Mouse (Mus musculus) embryonic facial prominence, embryonic 14.5 days (tissue): ENCODE measurements around the gene Map4k4. TPM values are rescaled to one million over a fixed set of nuclear protein-coding genes. Genes with fewer than 3 reads are reported as not detected.

Experiments
- ATAC-seq: fragments of 200-750 bp; cut with Nextera tagmentation; 2 replicates; pipeline ENCODE4 v1.8.0; 2017; ENCODE audit warnings: low read depth, moderate number of reproducible peaks, moderate TSS enrichment
- DNase-seq: peaks from one replicate; pipeline ENCODE4 v3.0.0-alpha.2; 2015; ENCODE audit warnings: low spot score
- H3K27ac ChIP-seq: fragments of 300-500 bp; sonication (generic); replicated peaks from 2 replicates; pipeline ENCODE4 v1.5.1; 2014; ENCODE audit warnings: low read depth, mild to moderate bottlenecking, low read length, moderate library complexity
- H3K27me3 ChIP-seq: fragments of 300-500 bp; sonication (generic); replicated peaks from 2 replicates; pipeline ENCODE4 v1.6.1; 2014; ENCODE audit warnings: low read length; ENCODE audit not compliant: control insufficient read depth, insufficient read depth
- H3K36me3 ChIP-seq: fragments of 300-500 bp; sonication (generic); 2 replicates; pipeline ENCODE4 v1.6.1; 2014; ENCODE audit warnings: low read length, mixed read lengths; ENCODE audit not compliant: control insufficient read depth, insufficient read depth
- H3K4me1 ChIP-seq: fragments of 300-500 bp; sonication (generic); 2 replicates; pipeline ENCODE4 v1.6.1; 2014; ENCODE audit warnings: antibody characterized with exemption, low read length; ENCODE audit not compliant: control insufficient read depth, insufficient read depth
- H3K4me2 ChIP-seq: fragments of 300-500 bp; sonication (generic); 2 replicates; pipeline ENCODE4 v1.6.1; 2014; ENCODE audit warnings: low read depth, mild to moderate bottlenecking, low read length, moderate library complexity, mixed read lengths
- H3K4me3 ChIP-seq: fragments of 300-500 bp; sonication (generic); 2 replicates; pipeline ENCODE4 v1.5.1; 2014; ENCODE audit warnings: low read depth, mild to moderate bottlenecking, low read length
- H3K9ac ChIP-seq: fragments of 300-500 bp; sonication (generic); 2 replicates; pipeline ENCODE4 v1.6.1; 2014; ENCODE audit warnings: low read depth, mild to moderate bottlenecking, low read length, moderate library complexity, mixed read lengths
- H3K9me3 ChIP-seq: fragments of 300-500 bp; sonication (generic); 2 replicates; pipeline ENCODE4 v1.6.1; 2016; ENCODE audit warnings: low read length; ENCODE audit not compliant: control insufficient read depth
- WGBS: fragments of 180-500 bp; shearing (Covaris S2); extraction: QIAGEN DNeasy Blood & Tissue Kit; methylation state at CpG from one replicate; pipeline ENCODE4 v1.1.7; 2014; 5-methylcytosine and 5-hydroxymethylcytosine counted together
- polyA plus RNA-seq: library from polyadenylated mRNA; unstranded; fragments of >200 nt; fragmentation: Nextera tagmentation; extraction: Ambion mirVana; gene quantifications from 2 replicates; pipeline ENCODE4 v1.2.1, GENCODE M21; 2014

Map4k4 gene
- polyA plus RNA-seq, 1 experiment from 2014 or later = 27.8 TPM

- Histone ChIP-seq H3K4me1 (no peaks in the 10 kb centered on the region), H3K36me3 (peaks cover 95% of the 10 kb centered on the region), H3K4me2 (no peak overlapping the region), H3K27ac (no peak overlapping the region), H3K9ac (no peak overlapping the region), H3K9me3 (no peaks in the 10 kb centered on the region), H3K4me3 (no peak overlapping the region), H3K27me3 (no peaks in the 10 kb centered on the region)
- DNase-seq = no peak
- ATAC-seq = no peak
- WGBS = 97% methylated on average over 4 of the region's 4 CpGs
Observed at GRCm38 (mm10) chr1:40021617-40022016, 120.9 kb downstream of the Map4k4 start.

DNA sequence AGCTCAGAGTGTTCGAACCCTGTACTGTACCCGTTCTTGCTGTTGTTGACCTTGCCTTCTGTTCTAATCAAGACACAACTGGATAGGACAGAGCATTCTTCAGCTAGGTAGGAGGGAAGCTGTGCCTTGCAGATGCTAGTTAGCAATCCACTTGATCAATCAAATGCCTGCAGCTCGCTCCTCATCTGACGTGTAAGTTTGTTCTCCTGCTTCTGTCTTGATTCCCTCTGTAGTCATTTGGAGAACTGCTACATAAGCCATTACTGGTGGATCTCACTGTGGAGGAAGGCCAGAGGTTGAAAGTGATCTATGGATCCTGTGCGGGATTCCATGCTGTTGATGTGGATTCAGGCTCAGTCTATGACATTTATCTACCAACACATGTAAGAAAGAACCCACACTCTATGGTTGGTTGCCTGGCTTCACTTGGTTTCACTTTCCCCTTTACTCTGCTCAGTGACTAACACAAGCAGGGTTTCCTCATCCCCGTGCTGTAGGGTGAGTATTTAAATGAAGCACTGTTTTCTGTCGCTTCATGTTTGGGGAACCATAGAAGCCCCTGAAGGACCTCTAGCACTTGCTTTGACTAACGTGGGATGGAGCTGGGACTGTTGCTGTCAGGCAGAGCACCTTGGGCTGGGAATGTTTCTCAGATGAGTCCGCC lies 121.9 kb downstream of the Map4k4 start:
- H3K4me3 ChIP-seq = no peak overlapping the region
- H3K4me1 ChIP-seq = no peaks in the 10 kb centered on the region
- no peak overlapping the region for H3K27ac ChIP-seq
- no peaks in the 10 kb centered on the region for H3K27me3 ChIP-seq
- no peak for ATAC-seq
- 90% methylated on average over 9 of the region's 9 CpGs for WGBS
- peaks cover 95% of the 10 kb centered on the region for H3K36me3 ChIP-seq
- DNase-seq = no peak
- H3K9me3 ChIP-seq = no peaks in the 10 kb centered on the region
- H3K4me2 ChIP-seq = no peak overlapping the region
- H3K9ac ChIP-seq = no peak overlapping the region

- Histone ChIP-seq H3K9me3 (no peaks in the 10 kb centered on the region), H3K4me2 (no peak overlapping the region), H3K27me3 (no peaks in the 10 kb centered on the region), H3K4me3 (no peak overlapping the region), H3K9ac (no peak overlapping the region), H3K4me1 (no peaks in the 10 kb centered on the region), H3K27ac (no peak overlapping the region), H3K36me3 (peaks cover 93% of the 10 kb centered on the region)
- no peak for DNase-seq
- 96% methylated on average over 15 of the region's 15 CpGs for WGBS
- ATAC-seq = no peak
Observed at GRCm38 (mm10) chr1:40023206-40023605, 122.5 kb downstream of the Map4k4 start.

DNA sequence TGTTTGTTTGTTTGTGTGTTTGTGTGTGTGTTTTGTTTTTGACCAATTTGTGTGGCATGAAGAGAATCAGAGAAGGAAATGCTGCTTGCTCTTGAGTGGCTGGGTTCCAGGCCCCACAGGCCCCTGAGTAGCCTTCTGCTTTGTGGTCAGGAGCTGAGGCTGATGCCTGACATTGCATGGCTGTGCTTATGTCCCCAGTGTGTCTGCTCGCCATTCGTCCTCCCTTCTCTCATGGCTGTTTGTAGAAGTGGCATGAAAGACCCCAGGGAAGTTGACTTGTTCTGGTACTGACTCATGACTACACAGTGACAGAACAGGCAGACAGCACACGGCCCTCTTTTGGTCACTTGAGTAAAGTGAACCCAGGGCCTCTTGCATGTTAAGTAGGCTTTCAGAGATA lies 123.0 kb downstream of the Map4k4 start:
- H3K4me2 ChIP-seq = no peak overlapping the region
- no peak overlapping the region for H3K9ac ChIP-seq
- no peaks in the 10 kb centered on the region for H3K4me1 ChIP-seq
- H3K4me3 ChIP-seq = no peak overlapping the region
- H3K27me3 ChIP-seq = no peaks in the 10 kb centered on the region
- no peak for DNase-seq
- no peak for ATAC-seq
- H3K27ac ChIP-seq = no peak overlapping the region
- peaks cover 95% of the 10 kb centered on the region for H3K36me3 ChIP-seq
- H3K9me3 ChIP-seq = no peaks in the 10 kb centered on the region
- 77% methylated on average over 3 of the region's 3 CpGs for WGBS

DNA sequence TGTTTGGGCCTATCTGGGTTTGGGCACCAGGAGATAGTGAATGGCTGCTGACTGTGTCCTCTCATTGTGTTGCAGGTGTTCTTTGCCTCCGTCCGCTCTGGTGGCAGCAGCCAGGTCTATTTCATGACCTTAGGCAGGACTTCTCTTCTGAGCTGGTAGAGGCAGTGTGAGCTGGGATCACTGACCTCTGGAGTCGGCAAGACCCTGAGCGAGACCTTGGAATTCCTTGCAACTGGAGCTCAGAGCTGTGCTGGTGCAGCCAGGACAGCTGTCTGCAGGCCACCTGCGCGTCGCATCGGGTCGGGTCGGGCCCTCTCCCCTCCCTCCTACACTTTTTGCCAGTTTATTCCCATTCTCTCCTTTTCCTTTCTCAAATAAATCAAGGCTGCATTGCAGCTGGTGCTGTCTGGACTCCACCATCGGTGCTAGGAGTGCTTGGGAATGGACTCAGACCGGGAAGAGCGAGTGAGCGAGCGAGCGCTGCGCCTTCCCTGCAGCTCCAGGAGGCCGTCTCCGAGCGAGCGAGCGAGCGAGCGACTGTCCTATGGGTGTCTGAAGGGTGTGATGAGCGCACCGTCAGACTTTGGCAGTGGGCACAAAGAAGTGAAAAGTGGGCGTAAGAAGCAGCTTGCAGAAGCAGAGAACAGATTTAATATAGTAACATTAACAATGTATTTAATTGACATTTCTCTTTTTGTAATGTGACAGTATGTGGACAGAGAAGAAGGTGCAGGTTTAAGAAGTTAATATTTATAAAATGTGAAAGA lies 124.0 kb downstream of the Map4k4 start:
- no peak overlapping the region for H3K9ac ChIP-seq
- ATAC-seq (no peak), DNase-seq (no peak)
- H3K27ac ChIP-seq = no peak overlapping the region
- WGBS = 93% methylated on average over 27 of the region's 27 CpGs
- peaks cover 90% of the 10 kb centered on the region for H3K36me3 ChIP-seq
- no peak overlapping the region for H3K4me2 ChIP-seq
- H3K27me3 ChIP-seq = no peaks in the 10 kb centered on the region
- H3K9me3 ChIP-seq = no peaks in the 10 kb centered on the region
- H3K4me3 ChIP-seq = no peak overlapping the region
- no peaks in the 10 kb centered on the region for H3K4me1 ChIP-seq

GRCm38 (mm10) chr1:40025416-40025815 lies 124.7 kb downstream of the Map4k4 start:
- no peak overlapping the region for H3K27ac ChIP-seq
- no peak for DNase-seq
- no peaks in the 10 kb centered on the region for H3K9me3 ChIP-seq
- ATAC-seq = no peak
- no peak overlapping the region for H3K9ac ChIP-seq
- no peaks in the 10 kb centered on the region for H3K4me1 ChIP-seq
- H3K4me2 ChIP-seq = no peak overlapping the region
- no peak overlapping the region for H3K4me3 ChIP-seq
- 88% methylated on average over 5 of the region's 5 CpGs for WGBS
- peaks cover 84% of the 10 kb centered on the region for H3K36me3 ChIP-seq
- H3K27me3 ChIP-seq = no peaks in the 10 kb centered on the region

GRCm38 (mm10) chr1:40027116-40027620 lies 126.5 kb downstream of the Map4k4 start:
- H3K27me3 ChIP-seq = no peaks in the 10 kb centered on the region
- no peak overlapping the region for H3K9ac ChIP-seq
- 80% methylated on average over 7 of the region's 7 CpGs for WGBS
- no peaks in the 10 kb centered on the region for H3K4me1 ChIP-seq
- H3K27ac ChIP-seq = no peak overlapping the region
- peaks cover 68% of the 10 kb centered on the region for H3K36me3 ChIP-seq
- H3K9me3 ChIP-seq = no peaks in the 10 kb centered on the region
- no peak overlapping the region for H3K4me3 ChIP-seq
- no peak overlapping the region for H3K4me2 ChIP-seq
- DNase-seq = no peak
- no peak for ATAC-seq

GRCm38 (mm10) chr1:40028207-40028998 lies 127.7 kb downstream of the Map4k4 start:
- Histone ChIP-seq H3K9me3 (no peaks in the 10 kb centered on the region), H3K4me1 (no peaks in the 10 kb centered on the region), H3K4me3 (no peak overlapping the region), H3K27me3 (no peaks in the 10 kb centered on the region), H3K36me3 (peaks cover 56% of the 10 kb centered on the region), H3K4me2 (no peak overlapping the region), H3K9ac (no peak overlapping the region), H3K27ac (no peak overlapping the region)
- DNase-seq (no peak), ATAC-seq (no peak)
- 86% methylated on average over 12 of the region's 12 CpGs for WGBS
